Mouse (Mus musculus): ENCODE measurements around the gene Lamtor5.

Gene Lamtor5

GRCm38 (mm10) chr3:107278479-107279269 is at the start of gene Lamtor5:
Gene Lamtor5 (plus strand): TSS chr3:107278858.
- peak; percentile 81 for DNase-seq (ENCODE audit: low read depth)

GRCm38 (mm10) chr3:107229221-107229620 is 49.4 kb upstream of the Lamtor5 start:
- no peak for DNase-seq (ENCODE audit: low read depth)

- DNase-seq (ENCODE audit: low read depth): no peak
Observed at GRCm38 (mm10) chr3:107229822-107230221, 48.8 kb upstream of the Lamtor5 start.

GRCm38 (mm10) chr3:107230527-107230926 is 48.1 kb upstream of the Lamtor5 start, which contains the start of gene A630076J17Rik:
Gene A630076J17Rik (plus strand): TSS chr3:107230614.
- no peak for DNase-seq (ENCODE audit: low read depth)

- DNase-seq (ENCODE audit: low read depth): no peak
Observed at GRCm38 (mm10) chr3:107231202-107231601, 47.5 kb upstream of the Lamtor5 start.

GRCm38 (mm10) chr3:107233351-107233813 is 45.3 kb upstream of the Lamtor5 start:
- peak; percentile 73 for DNase-seq (ENCODE audit: low read depth)

- no peak for DNase-seq (ENCODE audit: low read depth)
Observed at GRCm38 (mm10) chr3:107233945-107234344, 44.7 kb upstream of the Lamtor5 start.

- no peak for DNase-seq (ENCODE audit: low read depth)
Observed at GRCm38 (mm10) chr3:107238051-107238450, 40.6 kb upstream of the Lamtor5 start.

- DNase-seq (ENCODE audit: low read depth): no peak
Observed at GRCm38 (mm10) chr3:107238471-107238980, 40.1 kb upstream of the Lamtor5 start.

- DNase-seq (ENCODE audit: low read depth): no peak
Observed at GRCm38 (mm10) chr3:107239607-107240006, 39.1 kb upstream of the Lamtor5 start, which contains the start of gene Prok1. Gene Prok1 (minus strand): TSS chr3:107239707.

GRCm38 (mm10) chr3:107241389-107242094 is 37.1 kb upstream of the Lamtor5 start:
- DNase-seq (ENCODE audit: low read depth): no peak

GRCm38 (mm10) chr3:107246876-107247275 is 31.8 kb upstream of the Lamtor5 start:
- DNase-seq (ENCODE audit: low read depth): no peak

- no peak for DNase-seq (ENCODE audit: low read depth)
Observed at GRCm38 (mm10) chr3:107249042-107249441, 29.6 kb upstream of the Lamtor5 start.

GRCm38 (mm10) chr3:107250320-107250719 is 28.3 kb upstream of the Lamtor5 start:
- DNase-seq (ENCODE audit: low read depth): no peak

GRCm38 (mm10) chr3:107252035-107252434 is 26.6 kb upstream of the Lamtor5 start:
- DNase-seq (ENCODE audit: low read depth): no peak

- DNase-seq (ENCODE audit: low read depth): no peak
Observed at GRCm38 (mm10) chr3:107253925-107254324, 24.7 kb upstream of the Lamtor5 start.

- no peak for DNase-seq (ENCODE audit: low read depth)
Observed at GRCm38 (mm10) chr3:107255992-107256391, 22.7 kb upstream of the Lamtor5 start.

GRCm38 (mm10) chr3:107256724-107257123 is 21.9 kb upstream of the Lamtor5 start:
- DNase-seq (ENCODE audit: low read depth): no peak

GRCm38 (mm10) chr3:107257924-107258323 is 20.7 kb upstream of the Lamtor5 start:
- DNase-seq (ENCODE audit: low read depth): no peak

- DNase-seq (ENCODE audit: low read depth): no peak
Observed at GRCm38 (mm10) chr3:107260956-107261850, 17.5 kb upstream of the Lamtor5 start.

- no peak for DNase-seq (ENCODE audit: low read depth)
Observed at GRCm38 (mm10) chr3:107261851-107262165, 16.9 kb upstream of the Lamtor5 start.

- no peak for DNase-seq (ENCODE audit: low read depth)
Observed at GRCm38 (mm10) chr3:107266814-107267345, 11.8 kb upstream of the Lamtor5 start.
